Mouse (Mus musculus) midbrain, postnatal 0 days (tissue): Measurements from ENCODE around the gene Rnf144a. TPM values are rescaled to one million over a fixed set of nuclear protein-coding genes. Genes with fewer than 3 reads are reported as not detected.
A peak's percentile ranks its signal among the peaks of the same experiment; 100 is the strongest.

Experiments used
- ATAC-seq: fragments of 200-750 bp; cut with Nextera tagmentation; 2 replicates; pipeline ENCODE4 v1.8.0; 2017; ENCODE audit warnings: moderate number of reproducible peaks, mild to moderate bottlenecking, moderate TSS enrichment, moderate library complexity; ENCODE audit not compliant: low FRiP score
- DNase-seq: peaks from one replicate; pipeline ENCODE4 v3.0.0-alpha.2; 2015; ENCODE audit warnings: low spot score
- H3K27ac ChIP-seq: fragments of 300-500 bp; sonication (generic); 2 replicates; pipeline ENCODE4 v1.5.1; 2014; ENCODE audit warnings: low read depth, mild to moderate bottlenecking, low read length, mixed read lengths
- H3K27me3 ChIP-seq: fragments of 300-500 bp; sonication (generic); 2 replicates; pipeline ENCODE4 v1.6.1; 2014; ENCODE audit warnings: low read length, control low read depth, mixed read lengths; ENCODE audit not compliant: insufficient read depth
- H3K36me3 ChIP-seq: fragments of 300-500 bp; sonication (generic); 2 replicates; pipeline ENCODE4 v1.6.1; 2014; ENCODE audit warnings: low read length, control low read depth, mixed read lengths; ENCODE audit not compliant: insufficient read depth
- H3K4me1 ChIP-seq: fragments of 300-500 bp; sonication (generic); 2 replicates; pipeline ENCODE4 v1.6.1; 2014; ENCODE audit warnings: mild to moderate bottlenecking, control low read depth, antibody characterized with exemption, low read length, mixed read lengths; ENCODE audit not compliant: insufficient read depth
- H3K4me2 ChIP-seq: fragments of 300-500 bp; sonication (generic); 2 replicates; pipeline ENCODE4 v1.6.1; 2014; ENCODE audit warnings: low read depth, mild to moderate bottlenecking, low read length, mixed read lengths; ENCODE audit not compliant: poor library complexity, severe bottlenecking
- H3K4me3 ChIP-seq: fragments of 300-500 bp; sonication (generic); 2 replicates; pipeline ENCODE4 v1.5.1; 2014; ENCODE audit warnings: low read depth, mild to moderate bottlenecking, low read length, moderate library complexity
- H3K9ac ChIP-seq: fragments of 300-500 bp; sonication (generic); replicated peaks from 2 replicates; pipeline ENCODE4 v1.6.1; 2014; ENCODE audit warnings: mild to moderate bottlenecking, low read length, moderate library complexity, mixed read lengths; ENCODE audit not compliant: poor library complexity, severe bottlenecking
- H3K9me3 ChIP-seq: fragments of 300-500 bp; sonication (generic); 2 replicates; pipeline ENCODE4 v1.6.1; 2016; ENCODE audit warnings: low read length, control low read depth
- CTCF ChIP-seq: IDR thresholded peaks from 2 replicates; pipeline ENCODE4 v1.5.1; 2016; ENCODE audit warnings: antibody characterized with exemption, mild to moderate bottlenecking
- WGBS: fragments of 180-500 bp; shearing (Covaris S2); extraction: QIAGEN DNeasy Blood & Tissue Kit; methylation state at CpG from one replicate; pipeline ENCODE4 v1.1.7; 2014; 5-methylcytosine and 5-hydroxymethylcytosine counted together
- polyA plus RNA-seq: library from polyadenylated mRNA; unstranded; fragments of >200 nt; fragmentation: Nextera tagmentation; extraction: Ambion mirVana; gene quantifications from 2 replicates; pipeline ENCODE4 v1.2.1, GENCODE M21; 2015
- total RNA-seq: library from RNA; depleted of rRNA; stranded (reverse); fragments of >200 nt; gene quantifications from 2 replicates; pipeline ENCODE4 v1.2.3, GENCODE M21; 2014

The Rnf144a gene
- total and polyA plus RNA-seq, 2 experiments from 2014 or later = 22.0 to 32.0 TPM

DNA sequence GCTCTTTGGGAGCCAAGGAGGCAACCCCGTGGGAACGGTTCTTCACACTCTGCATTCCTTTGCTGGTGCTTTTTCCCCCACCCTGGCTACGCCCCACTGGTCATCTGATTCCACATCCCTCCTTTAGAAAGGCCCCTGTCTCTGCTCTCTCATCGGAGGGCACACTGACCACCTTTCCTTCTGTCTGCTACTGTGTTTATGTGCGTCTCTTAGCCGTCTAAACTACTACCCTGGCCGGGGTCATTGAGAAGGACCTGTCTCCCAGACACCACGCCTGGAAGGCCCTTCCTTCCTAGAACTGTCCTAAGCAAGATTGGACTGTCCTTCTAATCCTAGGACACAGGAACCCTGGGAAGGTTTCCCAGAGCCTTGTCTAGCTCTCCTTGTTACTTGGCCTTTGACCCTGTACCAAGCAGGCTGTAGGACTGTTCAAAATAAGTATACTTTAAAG is 1.1 kb downstream of the Rnf144a start:
- Histone ChIP-seq H3K27me3 (no peaks in the 10 kb centered on the region), H3K4me3 (peak overlapping the region; percentile 93), H3K27ac (peak overlapping the region; percentile 77), H3K4me2 (peak overlapping the region; percentile 92), H3K4me1 (peaks cover 15% of the 10 kb centered on the region), H3K9ac (peak overlapping the region; percentile 86), H3K36me3 (no peaks in the 10 kb centered on the region), H3K9me3 (no peaks in the 10 kb centered on the region)
- WGBS = 6% methylated on average over 8 of the region's 8 CpGs
- DNase-seq (no peak), ATAC-seq (peak; percentile 8; the same call in 1 of the 2 replicates)
- TF ChIP-seq CTCF = no peak

- Histone ChIP-seq H3K9ac (no peak overlapping the region), H3K9me3 (no peaks in the 10 kb centered on the region), H3K4me1 (peaks cover 15% of the 10 kb centered on the region), H3K4me3 (peak overlapping the region; percentile 93), H3K36me3 (0 out of 2 replicates have a peak, but pooled peaks cover 4% of the 10 kb centered on the region), H3K27ac (no peak overlapping the region), H3K27me3 (no peaks in the 10 kb centered on the region), H3K4me2 (peak overlapping the region; percentile 92)
- WGBS = 60% methylated on average over 6 of the region's 6 CpGs
- no peak for TF ChIP-seq CTCF
- DNase-seq (no peak), ATAC-seq (no peak)
Observed at GRCm38 (mm10) chr12:26412802-26413201, 2.3 kb downstream of the Rnf144a start.

GRCm38 (mm10) chr12:26411841-26412450 is 3.1 kb downstream of the Rnf144a start:
- Histone ChIP-seq H3K9ac (no peak overlapping the region), H3K27ac (no peak overlapping the region)
- 73% methylated on average over 10 of the region's 10 CpGs for WGBS

DNA sequence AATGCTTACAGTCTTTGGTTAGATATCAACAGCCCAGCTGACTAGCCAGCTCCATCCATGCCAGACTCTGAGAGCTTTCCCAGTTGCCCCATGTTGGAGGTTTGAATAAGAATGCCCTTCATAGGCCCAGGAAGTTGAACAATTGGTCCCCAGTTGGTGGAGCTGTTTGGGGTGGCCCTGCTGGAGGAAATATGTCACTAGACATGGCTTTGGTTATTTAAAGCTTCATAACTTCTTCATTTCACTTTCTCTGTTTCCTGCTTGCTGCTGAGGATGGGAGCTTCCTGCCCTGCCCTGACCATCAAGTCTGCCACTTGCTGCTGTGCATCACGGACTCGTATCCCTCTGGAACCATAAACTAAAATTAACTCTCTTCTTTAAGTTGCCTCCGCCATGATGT is 4.6 kb downstream of the Rnf144a start:
- H3K36me3 ChIP-seq = 0 out of 2 replicates have a peak, but pooled peaks cover 4% of the 10 kb centered on the region
- no peaks in the 10 kb centered on the region for H3K27me3 ChIP-seq
- peaks cover 15% of the 10 kb centered on the region for H3K4me1 ChIP-seq
- H3K27ac ChIP-seq = no peak overlapping the region
- 0 out of 2 replicates have a peak, but pooled peaks have one; percentile 2 for TF ChIP-seq CTCF
- DNase-seq (no peak), ATAC-seq (no peak)
- WGBS = 98% methylated on average over 3 of the region's 3 CpGs
- H3K4me3 ChIP-seq = no peak overlapping the region
- H3K9ac ChIP-seq = no peak overlapping the region
- no peak overlapping the region for H3K4me2 ChIP-seq
- no peaks in the 10 kb centered on the region for H3K9me3 ChIP-seq

More at GRCm38 (mm10) chr12:26411841-26412450, 3.1 kb downstream of the Rnf144a start:
- H3K4me1 ChIP-seq = peaks cover 15% of the 10 kb centered on the region
- ATAC-seq = no peak
- H3K4me3 ChIP-seq = no peak overlapping the region
- 0 out of 2 replicates have a peak, but pooled peaks cover 4% of the 10 kb centered on the region for H3K36me3 ChIP-seq
- no peak for DNase-seq
- H3K27me3 ChIP-seq = no peaks in the 10 kb centered on the region
- H3K9me3 ChIP-seq = no peaks in the 10 kb centered on the region
- no peak for TF ChIP-seq CTCF
- H3K4me2 ChIP-seq = peak overlapping the region; percentile 92

DNA sequence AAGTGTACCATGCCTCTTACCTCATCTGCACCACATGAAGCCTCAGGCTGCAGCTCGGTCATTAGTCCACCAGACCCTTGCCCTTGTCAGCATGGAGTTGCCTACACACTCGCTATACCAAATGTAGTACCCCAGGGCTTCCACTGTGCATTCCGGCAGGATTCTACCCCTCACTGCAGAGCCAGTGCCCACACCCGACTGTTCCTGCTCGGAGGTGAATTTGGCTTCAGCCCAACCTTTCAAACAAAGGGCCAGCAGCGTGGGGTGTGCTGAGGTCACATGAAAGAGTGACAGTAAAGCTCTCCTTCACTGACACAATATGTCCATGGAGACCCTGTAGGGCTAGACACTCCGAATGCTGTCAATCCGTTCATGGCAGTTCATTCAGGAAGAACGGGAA is 6.3 kb downstream of the Rnf144a start:
- Histone ChIP-seq H3K36me3 (0 out of 2 replicates have a peak, but pooled peaks cover 4% of the 10 kb centered on the region), H3K9ac (no peak overlapping the region), H3K4me2 (no peak overlapping the region), H3K4me1 (peaks cover 12% of the 10 kb centered on the region), H3K9me3 (no peaks in the 10 kb centered on the region), H3K27me3 (no peaks in the 10 kb centered on the region), H3K27ac (no peak overlapping the region), H3K4me3 (no peak overlapping the region)
- 57% methylated on average over 9 of the region's 9 CpGs for WGBS
- no peak for TF ChIP-seq CTCF
- ATAC-seq (no peak; the same call in 1 of the 2 replicates), DNase-seq (no peak)
